Mouse (Mus musculus) kidney, adult 11 months (tissue): ENCODE measurements around the gene Cux1.

ENCODE experiments used
- DNase-seq: peaks from one replicate; pipeline ENCODE4 v3.0.0; 2022

Cux1 gene

GRCm38 (mm10) chr5:136567176-136568025, at the start of gene Cux1:
Gene Cux1, minus strand, starts transcription at chr5:136567490.
- DNase-seq, result peak; percentile 83

- DNase-seq, result no peak
These were observed 45.1 kb upstream of the Cux1 start for GRCm38 (mm10) chr5:136612391-136612790.

GRCm38 (mm10) chr5:136608814-136609434, 41.6 kb upstream of the Cux1 start:
- DNase-seq, result peak; percentile 68

GRCm38 (mm10) chr5:136605144-136605543, 37.9 kb upstream of the Cux1 start:
- no peak for DNase-seq

- no peak for DNase-seq
These were observed 36.1 kb upstream of the Cux1 start for GRCm38 (mm10) chr5:136603176-136603964.

GRCm38 (mm10) chr5:136600511-136600910, 33.2 kb upstream of the Cux1 start:
- DNase-seq, result no peak

DNA sequence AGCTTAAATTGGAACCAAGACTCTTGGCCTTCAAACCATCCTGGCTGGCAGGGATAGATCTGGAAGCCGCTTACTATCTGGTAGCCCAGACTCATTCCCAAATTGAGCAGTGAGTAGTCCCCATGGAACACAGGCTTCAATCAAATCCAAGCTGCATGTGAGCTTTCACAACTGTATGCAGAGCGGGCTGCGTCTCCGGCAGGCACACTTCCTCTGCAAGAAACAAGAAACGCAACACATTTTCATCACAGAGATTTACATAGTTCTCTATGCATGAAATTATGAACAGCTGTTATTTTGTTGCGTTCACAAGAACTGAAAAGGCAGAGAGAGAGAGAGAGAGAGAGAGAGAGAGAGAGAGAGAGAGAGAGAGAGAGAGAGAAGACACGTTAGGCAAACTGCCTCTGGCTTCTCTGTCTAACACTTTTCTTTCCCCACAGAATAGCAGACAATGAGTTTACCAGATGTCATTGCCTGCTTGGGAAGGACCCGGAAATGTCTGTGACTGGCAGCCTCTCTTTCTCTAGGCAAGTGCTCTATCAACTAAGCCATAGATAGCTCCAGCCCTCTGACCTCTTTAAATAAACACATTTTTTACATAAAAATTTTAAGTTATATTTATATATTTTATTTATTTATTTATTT, 27.7 kb upstream of the Cux1 start:
- DNase-seq, result no peak

- DNase-seq, result no peak
These were observed 24.7 kb upstream of the Cux1 start for GRCm38 (mm10) chr5:136591816-136592499.

DNA sequence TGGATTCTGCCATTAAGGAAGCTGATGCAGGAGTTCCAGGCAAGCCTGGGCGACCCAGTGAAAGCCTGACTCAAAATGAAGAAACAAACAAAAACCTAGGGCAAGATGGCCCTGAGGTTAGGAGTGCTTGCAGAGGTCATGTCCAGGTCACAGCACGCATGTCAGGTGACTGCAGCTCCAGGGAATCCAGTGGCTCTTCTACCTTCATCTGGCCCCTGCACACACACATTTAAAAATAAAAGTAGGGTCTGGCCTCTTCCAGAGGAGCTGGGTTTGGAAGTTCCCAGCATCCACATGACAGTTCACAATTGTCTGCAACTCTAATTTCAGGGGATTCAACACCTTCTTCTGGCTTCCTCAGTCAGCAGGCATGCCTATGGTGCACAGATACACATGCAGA, 21.7 kb upstream of the Cux1 start:
- no peak for DNase-seq

DNA sequence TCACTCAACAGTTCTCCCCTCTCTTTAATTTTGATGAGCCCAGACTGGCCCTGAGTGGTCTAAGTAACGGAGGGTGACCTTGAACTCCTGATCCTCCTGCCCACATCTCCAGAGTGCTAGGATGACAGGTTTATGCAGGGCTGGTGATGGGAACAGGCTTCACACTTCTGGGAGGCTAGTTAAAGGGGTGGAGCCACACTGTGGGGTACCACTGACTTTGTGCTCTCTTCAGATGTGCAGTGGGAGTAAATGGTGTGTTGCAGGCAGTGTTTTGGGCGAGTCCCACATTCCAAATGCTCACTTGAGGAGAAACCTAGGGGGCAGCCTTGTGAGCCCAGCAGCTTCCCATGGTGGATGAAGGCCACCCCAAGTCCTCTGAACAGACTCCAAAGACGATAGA, 21.2 kb upstream of the Cux1 start:
- DNase-seq, result no peak

- DNase-seq, result peak; percentile 55
These were observed 17.5 kb upstream of the Cux1 start for GRCm38 (mm10) chr5:136584676-136585285.

DNA sequence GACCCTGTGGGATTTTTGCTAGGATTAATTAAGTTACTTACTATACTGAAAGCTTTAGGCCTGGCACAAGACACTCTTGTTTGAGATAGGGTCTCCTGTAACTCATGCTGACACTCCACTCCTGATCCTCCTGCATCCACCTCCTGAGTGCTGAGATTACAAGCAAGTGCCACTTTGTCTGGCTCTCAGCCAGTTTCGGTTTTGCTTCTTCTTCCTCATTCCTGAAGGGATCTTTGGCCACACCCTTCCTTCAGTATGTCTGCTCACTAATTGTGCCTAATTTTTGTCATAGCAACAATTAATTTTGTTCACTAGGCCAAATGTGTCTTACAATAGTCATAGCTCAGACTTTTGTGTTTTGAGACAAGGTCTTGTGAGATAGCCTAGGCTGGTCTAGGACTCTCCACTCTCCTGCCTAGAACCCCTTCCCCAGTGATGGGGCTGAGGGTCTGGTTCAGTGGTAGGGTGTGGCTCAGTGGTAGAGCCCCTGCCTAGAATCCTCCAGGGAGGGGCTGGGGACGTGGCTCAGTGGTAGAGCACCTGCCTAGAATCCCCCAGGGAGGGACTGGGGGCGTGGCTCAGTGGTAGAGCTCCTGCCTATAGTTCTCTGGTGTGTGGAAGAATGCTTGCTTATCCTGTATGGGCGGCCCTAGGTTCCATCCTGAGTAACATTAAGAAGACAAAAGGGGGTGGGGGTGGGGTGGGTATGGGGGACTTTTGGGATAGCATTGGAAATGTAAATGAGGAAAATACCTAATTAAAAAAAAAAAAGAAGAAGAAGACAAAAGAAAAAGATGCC, 16.6 kb upstream of the Cux1 start:
- DNase-seq, result no peak

GRCm38 (mm10) chr5:136583256-136583655, 16.0 kb upstream of the Cux1 start:
- DNase-seq, result no peak

- DNase-seq, result no peak
These were observed 14.9 kb upstream of the Cux1 start for GRCm38 (mm10) chr5:136582201-136582600.

DNA sequence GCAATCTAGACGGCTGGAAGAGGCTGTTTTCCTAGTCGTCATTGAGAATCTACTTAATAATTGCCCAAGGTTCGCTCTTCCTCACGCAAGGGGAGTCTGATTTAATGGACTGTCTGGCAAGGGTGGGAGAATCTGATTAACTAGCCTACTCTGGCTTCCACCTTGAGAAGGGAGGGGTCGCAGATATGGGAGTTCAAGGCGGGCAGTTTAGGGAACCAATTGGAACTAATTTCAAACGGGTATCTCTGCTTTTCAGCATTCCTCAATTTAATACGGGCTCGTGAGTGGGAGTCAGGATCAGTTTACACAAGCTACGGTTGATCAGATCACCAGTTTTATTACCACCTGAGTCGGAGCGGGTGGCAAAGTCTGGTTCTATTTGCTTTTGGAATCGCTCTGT, 14.3 kb upstream of the Cux1 start:
- no peak for DNase-seq

DNA sequence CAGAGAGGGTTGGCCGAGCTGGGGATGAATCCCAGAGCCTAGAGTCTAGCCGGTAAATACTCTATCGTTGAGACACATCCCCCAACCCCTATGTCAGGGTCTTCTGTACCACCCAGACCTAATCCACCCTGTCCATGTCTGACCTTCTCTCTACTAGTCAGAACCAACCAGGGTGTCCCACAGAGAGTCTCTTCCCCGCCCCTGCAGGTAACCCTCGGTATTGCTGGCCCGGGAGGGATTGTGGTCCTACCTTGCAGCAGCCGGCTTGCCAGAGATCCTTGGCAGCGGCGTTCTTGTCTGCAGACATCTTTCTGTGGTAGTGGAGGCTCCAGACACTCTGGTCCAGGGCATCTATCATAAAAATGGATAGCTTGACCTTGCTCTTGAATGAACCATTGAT, 13.9 kb upstream of the Cux1 start:
- peak; percentile 55 for DNase-seq

GRCm38 (mm10) chr5:136578201-136578600, 10.9 kb upstream of the Cux1 start:
- DNase-seq, result no peak

GRCm38 (mm10) chr5:136570171-136570570, 2.9 kb upstream of the Cux1 start:
- DNase-seq, result no peak

DNA sequence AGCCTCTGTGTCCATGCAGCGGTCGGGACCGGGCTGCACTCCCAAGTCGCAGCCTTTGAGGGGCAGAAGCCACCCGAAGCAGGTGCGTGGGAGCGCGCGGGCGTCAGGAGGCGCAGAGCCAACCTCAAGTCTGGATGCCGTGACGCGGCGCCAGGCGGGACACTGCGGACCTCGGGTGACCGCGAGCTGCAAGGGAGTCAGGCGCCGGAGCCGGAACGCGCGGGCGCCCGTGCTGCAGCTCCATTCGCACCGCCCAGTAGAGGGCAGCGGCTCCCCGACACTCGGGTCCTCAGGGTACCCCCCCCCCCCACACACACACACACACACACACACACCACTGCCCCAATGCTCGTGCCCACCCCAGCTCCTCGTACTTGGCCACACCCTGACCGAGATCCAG, 1.5 kb upstream of the Cux1 start:
- peak; percentile 66 for DNase-seq

- DNase-seq, result peak; percentile 36
These were observed 906 bp upstream of the Cux1 start for GRCm38 (mm10) chr5:136568026-136568765.

- no peak for DNase-seq
These were observed 496 bp downstream of the Cux1 start for GRCm38 (mm10) chr5:136566812-136567175.
